Mouse (Mus musculus): Measurements from ENCODE around the gene Tmem95.

Tmem95 gene

DNA sequence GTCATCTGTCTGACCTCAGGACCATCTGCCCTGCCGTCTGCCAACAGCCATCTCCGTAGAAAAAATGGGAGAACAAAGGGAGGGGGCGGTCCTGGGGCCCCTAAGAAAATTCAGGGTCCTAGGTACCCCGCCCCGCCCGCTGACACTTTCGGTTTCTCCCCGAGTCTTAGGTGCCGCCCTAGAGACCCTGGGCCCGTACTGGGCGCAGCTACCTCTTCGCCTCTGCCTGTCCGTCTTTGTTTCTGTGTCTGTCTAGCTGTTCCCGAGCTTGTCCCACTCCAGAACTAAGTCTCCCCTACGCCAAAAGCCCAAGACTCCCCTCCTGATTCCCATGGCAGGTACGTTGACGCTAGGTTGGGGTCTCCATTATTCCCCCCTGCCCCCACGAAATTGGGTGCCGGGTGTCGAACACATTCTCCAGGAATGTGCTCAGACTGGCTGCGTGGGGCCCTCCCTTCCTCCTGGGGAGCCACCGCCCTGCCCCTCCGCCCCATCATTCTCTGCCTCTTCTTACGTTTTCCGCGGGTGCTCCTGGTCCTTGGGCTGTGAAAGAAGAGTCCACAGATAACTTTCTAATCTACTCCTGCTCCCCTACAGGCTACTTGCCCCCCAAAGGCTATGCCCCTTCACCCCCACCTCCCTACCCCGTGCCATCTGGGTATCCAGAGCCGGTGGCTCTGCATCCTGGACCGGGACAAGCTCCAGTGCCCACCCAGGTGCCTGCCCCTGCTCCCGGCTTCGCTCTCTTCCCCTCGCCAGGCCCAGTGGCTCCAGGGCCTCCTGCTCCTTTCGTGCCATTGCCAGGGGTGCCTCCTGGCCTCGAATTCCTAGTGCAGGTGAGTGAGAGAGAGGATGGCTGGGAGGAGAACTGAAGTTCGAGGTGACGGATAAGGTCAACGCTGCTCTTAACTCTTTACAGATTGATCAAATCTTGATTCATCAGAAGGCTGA lies 30.8 kb downstream of the Tmem95 start:
- DNase-seq (ENCODE audit: inconsistent ontology term): peak; percentile 42

DNA sequence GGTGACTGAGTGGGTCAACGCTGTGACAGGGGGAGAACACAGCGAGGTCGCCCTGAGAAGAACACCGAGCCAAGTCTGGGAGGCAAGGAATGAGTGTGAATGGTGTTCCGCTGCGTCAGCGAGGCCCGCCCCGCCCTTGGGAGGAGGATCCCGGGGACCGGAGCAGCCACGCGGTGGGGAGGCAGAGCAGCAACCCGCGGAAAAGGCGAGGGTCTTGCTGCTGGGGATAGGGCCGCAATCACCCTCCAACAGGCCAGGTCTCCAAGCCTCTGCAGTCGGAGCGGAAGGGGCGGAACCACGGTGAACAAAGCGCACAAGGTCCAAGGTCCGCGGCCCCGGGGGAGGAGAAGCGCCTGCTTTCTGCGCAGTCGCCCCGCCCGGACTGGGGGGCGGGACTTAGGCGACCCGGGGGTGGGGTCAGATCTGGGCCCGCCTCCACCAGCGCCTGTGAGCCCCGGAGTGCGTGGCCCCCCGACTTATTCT lies 31.6 kb downstream of the Tmem95 start, which contains the start of gene Plscr3:
Gene Plscr3, plus strand, starts transcription at position 179 of the 483 bp plus-strand sequence.
- DNase-seq (ENCODE audit: inconsistent ontology term): peak; percentile 95

DNA sequence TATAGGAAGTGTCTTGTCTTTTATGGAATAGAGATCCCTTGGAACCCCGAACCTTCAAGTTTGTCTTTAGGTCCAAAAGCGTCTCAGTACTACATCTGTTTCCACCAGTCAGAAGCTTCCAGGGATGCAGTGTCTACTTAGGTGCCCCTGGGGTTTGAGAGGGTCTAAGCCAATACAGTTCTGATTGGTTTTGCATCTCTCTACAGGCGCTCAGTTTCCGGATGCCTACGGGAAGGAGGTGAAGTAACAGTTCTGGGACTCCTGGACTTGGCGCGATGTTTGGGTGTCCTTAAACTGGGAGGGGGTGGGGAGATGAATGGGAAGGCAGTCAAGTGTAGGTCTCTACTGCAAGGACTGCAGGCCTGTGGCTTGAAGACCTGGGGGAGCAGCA lies 39.1 kb downstream of the Tmem95 start:
- DNase-seq (ENCODE audit: inconsistent ontology term): no peak

DNA sequence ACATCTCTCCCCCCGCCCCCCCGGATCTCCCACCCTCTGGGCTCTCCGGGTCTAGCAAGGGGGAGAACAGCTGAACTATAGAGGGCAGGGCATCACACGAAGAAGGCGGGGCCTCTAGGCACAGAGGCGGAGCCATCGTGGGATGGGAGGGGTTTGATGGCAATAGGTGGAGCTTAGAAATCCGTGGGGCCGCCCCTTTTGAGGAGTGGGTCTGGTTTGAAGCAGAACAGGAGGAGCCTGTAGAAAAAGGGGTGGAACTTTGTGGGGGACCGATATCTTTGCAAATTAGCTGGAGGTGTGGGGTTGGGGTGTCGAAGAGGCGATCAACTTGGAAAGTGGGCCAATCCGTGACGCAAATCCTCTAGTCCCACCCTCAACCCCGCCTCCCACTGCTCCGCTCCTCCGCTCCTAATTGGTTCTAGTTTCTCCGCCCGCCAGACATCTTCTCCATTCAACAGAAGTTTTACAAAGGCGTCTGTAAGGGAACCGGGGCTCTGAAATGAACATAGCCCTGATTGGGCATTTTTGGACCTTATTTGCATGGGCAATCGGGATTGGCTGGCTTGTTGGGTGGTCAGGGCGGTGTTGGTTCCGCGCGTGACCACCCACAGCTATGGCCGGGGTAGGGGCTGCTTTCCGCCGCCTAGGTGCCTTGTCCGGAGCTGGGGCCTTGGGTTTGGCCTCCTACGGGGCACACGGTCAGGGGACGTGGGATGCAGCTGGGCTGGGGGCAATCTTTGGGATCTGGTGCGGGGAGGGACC lies 39.7 kb downstream of the Tmem95 start, which contains the start of gene Tmem256:
Gene Tmem256, plus strand, starts transcription at position 563 of the 762 bp plus-strand sequence.
- DNase-seq (ENCODE audit: inconsistent ontology term): peak; percentile 99

DNA sequence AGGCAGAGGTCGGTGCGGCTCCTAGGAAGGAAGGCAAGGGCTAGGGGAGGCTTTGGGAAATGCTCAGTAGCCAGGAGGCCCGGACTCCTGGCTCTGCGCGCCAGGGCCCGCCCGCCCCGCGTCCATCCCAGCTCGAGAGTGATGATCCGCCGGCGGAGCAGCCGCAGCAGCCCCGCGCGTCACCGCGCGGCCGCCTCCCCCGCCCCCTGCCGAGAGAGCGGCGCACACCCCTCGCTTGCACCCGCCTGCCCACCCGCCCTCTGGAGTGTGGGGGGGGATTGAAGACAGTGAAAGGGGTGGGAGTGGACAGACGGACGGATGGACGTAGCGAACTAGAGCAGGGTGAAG lies 40.2 kb downstream of the Tmem95 start, which contains the start of gene Nlgn2:
Gene Nlgn2, minus strand, starts transcription at position 181 of the 348 bp plus-strand sequence.
- no peak for DNase-seq (ENCODE audit: inconsistent ontology term)

DNA sequence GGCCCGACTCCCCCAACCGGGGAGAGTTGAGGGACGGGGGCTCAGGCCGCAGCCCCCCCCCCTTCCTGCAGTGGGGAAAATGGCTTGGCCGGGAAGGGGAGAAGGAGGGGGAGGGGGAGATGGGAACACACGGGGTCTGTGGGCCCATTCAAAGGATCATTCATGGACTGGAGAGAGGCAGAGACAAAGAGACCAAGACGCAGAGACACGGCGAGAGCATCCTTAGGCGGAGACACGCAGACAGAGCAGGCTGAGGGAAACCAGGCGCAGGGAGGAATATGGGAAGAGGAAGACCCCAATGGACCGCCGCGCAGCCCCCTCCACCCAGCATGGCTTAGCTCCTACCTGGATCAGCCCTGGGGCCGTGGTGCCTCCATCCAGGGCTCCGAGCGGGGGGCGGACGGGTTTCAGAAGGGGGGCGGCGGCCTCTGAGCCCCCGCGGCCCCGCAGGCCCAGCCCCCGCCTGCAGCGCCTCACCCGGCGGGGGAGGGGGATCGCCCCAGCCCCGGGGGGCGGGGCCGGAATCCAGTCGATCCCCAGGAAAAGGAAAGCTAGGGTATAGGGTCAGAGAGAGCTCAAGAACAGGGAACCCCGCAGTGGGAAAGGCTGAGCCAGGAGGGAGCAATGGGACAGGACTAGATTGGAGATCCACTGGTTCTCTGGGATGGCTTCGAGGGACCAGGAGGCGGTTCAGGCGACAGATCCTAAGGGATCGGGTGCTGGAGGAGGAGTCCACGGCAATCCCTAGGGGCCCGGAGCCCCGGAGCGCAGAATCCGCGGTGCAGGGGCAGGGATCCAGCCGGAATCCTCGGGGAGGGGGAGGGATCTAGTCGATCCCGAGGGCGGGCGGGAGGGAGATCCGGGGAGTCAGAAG lies 40.9 kb downstream of the Tmem95 start:
- DNase-seq (ENCODE audit: inconsistent ontology term): peak; percentile 64

DNA sequence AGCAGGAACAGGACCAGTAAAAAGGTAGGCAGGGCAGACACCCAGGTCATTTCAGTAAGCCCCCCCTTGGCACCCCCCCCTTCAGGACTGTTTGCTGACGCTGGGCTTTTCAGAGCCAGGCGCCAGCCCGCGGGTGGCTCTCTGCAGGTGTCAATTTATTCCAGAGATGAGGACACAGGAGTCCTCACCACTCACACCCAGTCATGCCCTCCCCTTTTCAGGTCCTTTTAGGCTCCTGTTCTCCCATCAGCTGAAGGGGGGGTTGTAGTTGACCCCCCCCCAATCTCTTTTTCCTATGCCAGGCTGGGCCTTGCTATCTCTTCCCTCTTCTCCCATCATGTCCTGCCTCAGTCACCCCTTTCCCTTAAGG lies 41.9 kb downstream of the Tmem95 start:
- no peak for DNase-seq (ENCODE audit: inconsistent ontology term)

DNA sequence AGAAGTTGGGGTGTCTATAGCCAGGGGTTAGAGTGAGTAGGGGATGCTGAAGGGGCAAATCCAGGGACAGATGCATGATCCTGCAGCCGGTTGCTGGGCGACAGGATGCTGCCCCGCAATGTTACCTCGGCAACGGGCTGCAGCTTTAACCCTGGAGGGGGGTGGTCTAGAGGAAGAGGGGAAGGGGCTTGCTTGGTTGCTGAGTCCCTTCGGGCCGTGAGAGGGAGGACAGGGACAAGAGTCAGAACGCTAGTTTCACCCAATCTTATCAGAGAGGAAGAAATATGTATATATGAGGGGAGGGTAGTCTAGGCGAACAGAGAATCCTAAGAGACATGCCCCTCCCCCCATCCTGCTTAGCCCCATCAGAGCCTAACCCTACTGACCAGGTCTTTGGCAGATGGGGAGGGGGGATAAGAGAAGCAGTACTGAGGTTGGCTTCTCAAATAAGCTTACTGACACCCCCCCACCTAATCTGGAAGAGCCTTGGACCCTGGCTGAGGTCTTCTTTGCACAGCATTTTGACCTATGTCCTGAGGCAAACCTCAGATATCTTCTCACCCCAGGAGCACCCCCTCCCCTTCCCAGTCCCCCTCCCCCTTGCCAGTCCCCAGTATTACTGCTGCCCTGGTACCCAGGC lies 42.4 kb downstream of the Tmem95 start:
- DNase-seq (ENCODE audit: inconsistent ontology term): peak; percentile 5

DNA sequence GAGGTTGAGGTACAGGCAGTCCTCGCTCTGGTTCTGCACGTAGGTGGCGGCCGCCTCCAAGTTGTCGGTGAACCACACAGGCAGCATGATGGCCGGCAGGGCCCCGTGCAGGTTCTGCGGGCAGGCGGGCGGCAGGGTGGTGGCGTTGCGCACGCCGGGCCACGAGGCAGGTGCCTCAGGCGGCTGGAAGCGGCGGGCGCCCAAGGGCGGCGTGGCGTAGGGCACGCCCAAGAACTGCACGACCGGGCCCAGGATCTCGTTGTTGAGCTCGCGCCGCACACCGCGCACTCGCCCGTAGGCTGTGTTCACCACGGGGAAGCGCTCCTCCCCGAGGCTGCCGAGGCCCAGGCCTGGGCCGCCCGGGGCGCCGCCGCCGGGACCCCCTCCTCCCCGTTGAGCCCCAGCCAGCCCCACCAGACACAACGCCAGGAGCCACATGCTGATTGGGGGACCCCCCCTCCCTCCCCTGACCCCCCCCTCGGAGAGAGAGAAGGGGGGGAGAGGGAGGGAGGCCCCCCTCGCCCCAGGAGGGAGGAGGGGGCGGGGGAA lies 43.7 kb downstream of the Tmem95 start:
- peak; percentile 19 for DNase-seq (ENCODE audit: inconsistent ontology term)

DNA sequence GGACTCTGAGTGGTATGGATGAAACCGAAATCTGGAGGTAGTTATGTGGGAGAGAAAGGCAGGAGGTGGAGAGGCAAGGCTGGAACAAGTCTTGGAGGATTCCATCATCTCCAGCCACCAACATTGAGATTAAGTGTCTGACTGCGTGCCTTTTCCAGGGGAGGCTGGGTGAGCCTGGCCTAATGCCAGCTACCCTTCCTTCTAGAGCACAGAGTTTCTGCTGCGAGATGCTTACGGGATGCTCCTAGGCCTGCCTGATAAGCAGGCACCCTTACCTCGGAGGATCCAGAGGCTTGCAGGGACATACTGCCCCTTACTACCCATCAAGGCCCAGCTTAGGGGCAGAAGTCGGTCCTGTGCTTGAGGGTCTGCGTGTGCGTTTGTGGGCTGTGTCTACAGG lies 44.3 kb downstream of the Tmem95 start:
- DNase-seq (ENCODE audit: inconsistent ontology term): no peak

DNA sequence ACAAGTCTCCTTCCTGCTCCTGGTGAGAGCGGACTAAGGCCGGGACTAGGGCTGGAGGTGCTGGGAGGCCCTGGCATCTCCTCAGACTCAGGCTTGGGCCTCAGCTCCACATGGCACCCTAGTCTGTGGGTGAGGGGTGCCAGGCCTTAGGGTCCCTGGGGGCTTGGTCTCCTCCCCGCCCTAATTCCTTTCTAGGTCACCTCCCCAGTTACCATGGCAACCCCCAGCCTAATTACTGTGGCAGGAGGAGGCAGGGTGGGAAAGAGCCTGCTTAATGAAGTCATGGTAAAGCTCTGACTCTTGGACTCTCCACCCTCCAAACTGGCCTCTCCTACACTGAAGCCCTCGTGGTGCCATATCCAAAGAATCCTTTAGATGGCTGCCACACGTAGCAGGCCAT lies 49.0 kb downstream of the Tmem95 start:
- no peak for DNase-seq (ENCODE audit: inconsistent ontology term)

Measured in Muller cell, postnatal 12 days (primary cell).